Mouse (Mus musculus): Measurements from ENCODE around the gene Aak1.

- TF ChIP-seq CTCF (IDR thresholded peaks at IDR 0.05; ENCODE audit: low read depth) = no peak
- TF ChIP-seq EP300 (IDR thresholded peaks at IDR 0.05; ENCODE audit: low read depth) = no peak
Measured at GRCm38 (mm10) chr6:86907191-86907590, 57.9 kb downstream of the Aak1 start.

All from liver, postnatal 0 days (tissue).